Mouse (Mus musculus) erythroblast, embryonic 14.5 days (primary cell): ENCODE results near the gene Tnrc6a.

ENCODE experiments used
- GATA1 ChIP-seq: IDR thresholded peaks from 2 replicates; pipeline ENCODE4 v1.6.1; 2012; ENCODE audit warnings: low read length, inconsistent platforms, mixed read lengths
- TAL1 ChIP-seq: IDR thresholded peaks from 3 replicates; pipeline ENCODE4 v1.6.1; 2012; ENCODE audit warnings: low read length, inconsistent platforms, mixed read lengths

- TF ChIP-seq TAL1: no peak
- no peak for TF ChIP-seq GATA1
Observed at GRCm38 (mm10) chr7:123242241-123242640, 118.6 kb downstream of the Tnrc6a start.
